Mouse (Mus musculus) liver, embryonic 16.5 days (tissue): Measurements from ENCODE around the gene Nemf. TPM values are rescaled to one million over a fixed set of nuclear protein-coding genes. Genes with fewer than 3 reads are reported as not detected.
A peak's percentile ranks its signal among the peaks of the same experiment; 100 is the strongest.
"Not testable (repeated sequence)": the region's sequence is repeated elsewhere in the genome, so short reads cannot be mapped to it uniquely, and the experiment has no call there.

ENCODE experiments used
- ATAC-seq: fragments of 200-750 bp; cut with Nextera tagmentation; 2 replicates; pipeline ENCODE4 v1.8.0; 2017; ENCODE audit warnings: low read depth, mild to moderate bottlenecking, moderate number of reproducible peaks, moderate library complexity
- H3K27ac ChIP-seq: fragments of 300-500 bp; sonication (generic); 2 replicates; pipeline ENCODE4 v1.5.1; 2014; ENCODE audit warnings: mild to moderate bottlenecking, low read length
- H3K27me3 ChIP-seq: fragments of 300-500 bp; sonication (generic); 2 replicates; pipeline ENCODE4 v1.6.1; 2014; ENCODE audit warnings: low read depth, low read length, mixed read lengths; ENCODE audit not compliant: control insufficient read depth, insufficient read depth
- H3K36me3 ChIP-seq: fragments of 300-500 bp; sonication (generic); 2 replicates; pipeline ENCODE4 v1.6.1; 2014; ENCODE audit warnings: mild to moderate bottlenecking; ENCODE audit not compliant: control insufficient read depth, insufficient read depth
- H3K4me1 ChIP-seq: fragments of 300-500 bp; sonication (generic); 2 replicates; pipeline ENCODE4 v1.6.1; 2014; ENCODE audit warnings: low read depth, low read length, mixed read lengths; ENCODE audit not compliant: control insufficient read depth
- H3K4me2 ChIP-seq: fragments of 300-500 bp; sonication (generic); 2 replicates; pipeline ENCODE4 v1.6.1; 2014; ENCODE audit warnings: low read depth, low read length, mixed read lengths
- H3K4me3 ChIP-seq: fragments of 300-500 bp; sonication (generic); 2 replicates; pipeline ENCODE4 v1.5.1; 2014; ENCODE audit warnings: low read depth, mild to moderate bottlenecking, low read length
- H3K9ac ChIP-seq: fragments of 300-500 bp; sonication (generic); 2 replicates; pipeline ENCODE4 v1.6.1; 2014; ENCODE audit warnings: low read depth, low read length
- H3K9me3 ChIP-seq: fragments of 300-500 bp; sonication (generic); replicated peaks from 2 replicates; pipeline ENCODE4 v1.6.1; 2016; ENCODE audit warnings: low read length; ENCODE audit not compliant: control insufficient read depth
- WGBS: fragments of 180-500 bp; shearing (Covaris S2); extraction: QIAGEN DNeasy Blood & Tissue Kit; methylation state at CpG from one replicate; pipeline ENCODE4 v1.1.7; 2014; ENCODE audit not compliant: insufficient replicate concordance; 5-methylcytosine and 5-hydroxymethylcytosine counted together
- polyA plus RNA-seq: library from polyadenylated mRNA; unstranded; fragments of >200 nt; fragmentation: Nextera tagmentation; extraction: Ambion mirVana; gene quantifications from 2 replicates; pipeline ENCODE4 v1.2.1, GENCODE M21; 2015

The Nemf gene
- polyA plus RNA-seq, 1 experiment from 2014 or later, result 34.2 TPM

DNA sequence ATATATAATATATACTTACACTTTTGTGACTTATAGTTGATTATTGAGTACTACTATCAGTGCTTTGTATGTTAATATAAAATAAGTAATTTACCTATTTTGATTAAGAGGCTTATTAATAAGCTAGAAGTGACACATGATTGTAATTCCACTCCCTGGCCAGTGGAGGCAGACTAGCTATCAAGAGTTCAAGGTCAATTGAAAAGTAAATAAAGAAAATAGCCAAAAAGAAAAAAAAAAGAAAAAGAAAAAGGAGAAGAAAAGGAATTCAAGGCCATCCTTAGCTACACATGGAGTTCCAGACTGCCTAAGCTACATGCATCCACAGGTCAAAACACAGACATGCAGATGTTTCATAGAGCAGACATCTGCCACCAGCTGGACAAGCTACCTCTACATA is 9.5 kb upstream of the Nemf start:
- H3K4me2 ChIP-seq, result no peak overlapping the region
- no peaks in the 10 kb centered on the region for H3K36me3 ChIP-seq
- H3K9ac ChIP-seq, result no peak overlapping the region
- H3K4me1 ChIP-seq, result peaks cover 35% of the 10 kb centered on the region
- no peaks in the 10 kb centered on the region for H3K9me3 ChIP-seq
- H3K27ac ChIP-seq, result no peak overlapping the region; the same call in 1 of the 2 replicates
- no peak overlapping the region for H3K4me3 ChIP-seq
- ATAC-seq, result no peak
- H3K27me3 ChIP-seq, result no peaks in the 10 kb centered on the region

DNA sequence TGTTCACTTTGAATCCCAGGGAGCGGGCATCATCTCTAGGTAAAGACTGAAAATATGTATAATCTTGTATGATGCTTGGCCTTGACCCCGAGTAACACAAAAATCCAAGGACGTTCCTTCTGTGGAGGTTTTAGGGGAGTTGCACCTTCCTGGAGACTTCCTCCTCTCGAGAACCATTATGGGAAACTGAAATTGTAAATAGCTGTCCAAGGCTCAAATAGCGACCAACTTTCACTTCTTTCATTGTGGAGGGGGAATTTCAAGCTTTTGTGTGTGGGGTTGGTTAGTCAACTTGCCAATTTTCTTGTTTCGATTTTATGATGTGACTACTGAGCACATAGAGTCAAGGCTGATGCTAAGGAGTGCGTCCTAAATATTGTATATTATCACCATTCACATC is 8.8 kb upstream of the Nemf start:
- Histone ChIP-seq H3K36me3 (no peaks in the 10 kb centered on the region), H3K9ac (no peak overlapping the region), H3K4me2 (no peak overlapping the region), H3K4me3 (no peak overlapping the region), H3K4me1 (peaks cover 30% of the 10 kb centered on the region), H3K9me3 (no peaks in the 10 kb centered on the region), H3K27ac (no peak overlapping the region), H3K27me3 (no peaks in the 10 kb centered on the region)
- ATAC-seq, result no peak
- WGBS, result 71% methylated on average over 7 of the region's 7 CpGs

DNA sequence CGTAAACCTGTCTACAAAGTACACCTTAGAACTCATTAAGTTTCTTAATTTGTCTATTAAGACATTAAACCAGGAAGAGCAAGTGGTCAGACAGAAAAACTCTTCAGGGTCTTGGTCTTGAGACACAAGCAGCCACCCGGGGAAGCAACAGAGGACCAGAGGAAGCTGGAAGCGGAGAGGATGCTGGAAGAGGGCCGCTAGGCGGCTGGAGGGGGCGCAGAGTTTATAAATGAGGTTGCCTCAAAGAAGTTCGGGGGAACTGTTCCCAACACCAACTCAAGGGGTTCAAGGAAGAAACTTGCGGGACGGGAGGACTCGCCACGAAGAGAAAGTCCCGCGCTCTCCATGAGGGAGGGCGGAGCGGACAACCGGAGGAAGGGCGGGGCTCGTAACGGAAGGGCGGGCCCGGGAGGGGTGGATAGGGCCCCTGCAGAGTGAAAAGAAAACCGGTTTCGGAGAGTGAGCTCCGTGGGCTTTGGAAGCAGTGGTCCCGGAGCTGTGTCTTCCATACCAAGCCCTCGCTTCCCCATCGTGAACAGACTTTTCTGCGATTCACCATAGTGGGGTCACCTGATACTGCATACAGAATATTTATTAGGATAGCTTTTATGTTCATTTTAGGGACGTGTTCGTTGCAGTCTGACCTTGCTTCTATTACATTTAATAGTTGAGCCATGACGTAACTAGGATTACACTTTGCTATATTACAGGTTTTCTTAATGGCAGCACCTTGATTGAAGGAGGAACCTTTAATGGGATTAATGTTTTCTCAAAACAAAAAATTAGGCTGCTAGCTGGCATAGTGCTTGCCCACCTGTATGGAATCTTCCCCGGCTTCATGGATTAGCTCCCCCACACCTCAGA is 7.2 kb upstream of the Nemf start:
- H3K27me3 ChIP-seq, result no peaks in the 10 kb centered on the region
- peak overlapping the region; percentile 75 for H3K4me3 ChIP-seq
- H3K27ac ChIP-seq, result peak overlapping the region; percentile 92
- peak overlapping the region; percentile 94 for H3K4me2 ChIP-seq
- no peaks in the 10 kb centered on the region for H3K36me3 ChIP-seq
- peak; percentile 47 for ATAC-seq
- WGBS, result 4% methylated on average over 32 of the region's 32 CpGs
- peaks cover 26% of the 10 kb centered on the region for H3K4me1 ChIP-seq
- no peaks in the 10 kb centered on the region for H3K9me3 ChIP-seq
- peak overlapping the region; percentile 83 for H3K9ac ChIP-seq

DNA sequence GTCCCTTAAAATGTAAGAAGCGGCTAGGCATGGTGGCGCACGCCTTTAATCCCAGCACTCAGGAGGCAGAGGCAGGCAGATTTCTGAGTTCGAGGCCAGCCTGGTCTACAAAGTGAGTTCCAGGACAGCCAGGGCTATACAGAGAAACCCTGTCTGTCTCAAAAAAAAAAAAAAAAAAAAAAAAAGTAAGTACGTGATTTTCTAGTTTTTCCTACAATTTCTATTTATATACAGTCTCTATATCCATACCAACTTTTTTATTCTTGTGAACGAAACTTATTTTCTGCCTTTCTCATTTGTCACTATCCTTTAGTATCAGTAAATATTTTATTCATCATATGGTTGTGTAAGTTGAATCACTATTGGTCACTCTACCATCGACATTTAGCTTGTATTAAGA is 6.1 kb upstream of the Nemf start:
- not testable (repeated sequence) for H3K9me3 ChIP-seq, H3K4me3 ChIP-seq, ATAC-seq, H3K27ac ChIP-seq, H3K36me3 ChIP-seq, H3K9ac ChIP-seq, H3K27me3 ChIP-seq, H3K4me2 ChIP-seq
- peaks cover 26% of the 10 kb centered on the region for H3K4me1 ChIP-seq
- WGBS, result 89% methylated on average over 7 of the region's 7 CpGs

DNA sequence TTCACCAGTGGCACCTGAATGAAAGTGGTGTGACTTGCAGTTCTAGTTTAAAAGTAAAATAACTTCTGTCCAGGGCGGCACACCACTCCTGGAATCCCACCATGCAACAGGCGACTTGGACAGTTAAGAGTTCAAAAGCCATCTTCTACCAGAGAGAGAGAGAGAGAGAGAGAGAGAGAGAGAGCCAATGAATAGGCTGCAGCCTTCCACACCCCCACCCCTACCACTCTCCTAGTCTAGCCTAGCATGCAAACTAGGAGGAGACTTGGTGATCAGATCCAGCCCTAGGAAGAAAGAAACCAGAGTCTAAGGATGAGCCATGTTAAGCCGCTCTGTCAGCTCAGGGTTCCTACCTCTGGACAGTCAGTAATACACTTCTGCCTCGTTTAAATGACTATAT is 5.4 kb upstream of the Nemf start:
- no peak for ATAC-seq
- 33% methylated on average over 4 of the region's 4 CpGs for WGBS
- Histone ChIP-seq H3K9me3 (no peaks in the 10 kb centered on the region), H3K4me3 (peak overlapping the region; percentile 72), H3K4me2 (peak overlapping the region; percentile 94), H3K4me1 (peaks cover 26% of the 10 kb centered on the region), H3K36me3 (no peaks in the 10 kb centered on the region), H3K27me3 (no peaks in the 10 kb centered on the region), H3K27ac (peak overlapping the region; percentile 96), H3K9ac (peak overlapping the region; percentile 79)

DNA sequence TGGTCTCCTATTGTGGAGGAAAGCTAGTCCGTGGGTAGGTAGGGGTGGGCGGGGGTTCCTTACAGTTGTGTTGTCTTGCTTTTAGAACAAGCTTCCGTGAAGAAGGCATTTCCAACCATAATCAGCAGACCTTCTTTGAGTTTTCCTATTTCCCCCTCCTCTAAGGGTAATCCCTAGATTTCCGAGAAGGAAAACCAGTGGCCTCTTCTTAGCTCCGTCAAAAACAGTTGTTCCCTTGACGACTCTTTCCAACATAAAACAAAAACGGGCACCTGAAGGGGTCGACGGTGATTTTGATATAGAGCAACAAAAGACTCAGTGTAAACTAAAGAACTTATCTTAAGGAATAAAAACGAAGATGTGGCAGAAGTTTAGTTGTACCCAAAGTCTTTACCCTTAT is 5.0 kb upstream of the Nemf start:
- Histone ChIP-seq H3K9ac (peak overlapping the region; percentile 79), H3K4me3 (peak overlapping the region; percentile 72), H3K4me2 (peak overlapping the region; percentile 94), H3K27me3 (no peaks in the 10 kb centered on the region), H3K36me3 (no peaks in the 10 kb centered on the region), H3K27ac (peak overlapping the region; percentile 96), H3K9me3 (no peaks in the 10 kb centered on the region), H3K4me1 (peaks cover 26% of the 10 kb centered on the region)
- ATAC-seq, result no peak
- 3% methylated on average over 10 of the region's 10 CpGs for WGBS

DNA sequence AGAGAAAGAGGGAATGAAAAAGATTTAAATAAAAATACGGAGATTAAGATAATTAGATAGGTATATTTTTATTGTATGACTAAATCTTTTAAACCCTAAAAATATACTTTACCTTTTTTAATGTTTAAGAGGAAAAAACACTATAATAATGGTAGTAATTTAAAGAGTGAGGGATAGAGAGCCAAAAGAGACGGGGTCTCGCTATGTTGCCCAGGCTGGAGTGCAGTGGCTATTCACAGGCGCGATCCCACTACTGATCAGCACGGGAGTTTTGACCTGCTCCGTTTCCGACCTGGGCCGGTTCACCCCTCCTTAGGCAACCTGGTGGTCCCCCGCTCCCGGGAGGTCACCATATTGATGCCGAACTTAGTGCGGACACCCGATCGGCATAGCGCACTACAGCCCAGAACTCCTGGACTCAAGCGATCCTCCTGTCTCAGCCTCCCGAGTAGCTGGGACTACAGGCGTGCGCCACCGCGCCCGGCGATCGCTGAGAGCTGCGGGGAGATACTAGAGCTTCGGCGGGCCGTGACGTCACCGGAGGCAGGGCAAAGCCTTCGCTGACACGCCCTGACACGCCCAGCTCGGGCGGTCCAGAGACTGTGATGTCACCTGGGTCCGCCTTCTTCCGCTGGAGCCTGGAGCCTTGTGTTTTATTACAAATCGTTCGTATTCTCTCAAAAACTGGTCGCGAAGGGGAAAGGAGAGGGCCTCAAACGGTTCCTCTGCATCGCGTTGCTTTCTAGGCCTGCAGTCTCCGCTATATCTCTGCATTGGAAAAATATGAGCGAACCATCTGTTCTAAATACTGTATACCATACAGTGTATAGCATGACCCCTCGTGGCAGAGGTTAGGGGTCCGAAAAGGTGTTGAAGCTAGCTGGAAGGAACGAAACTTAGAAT is 4.3 kb upstream of the Nemf start:
- H3K36me3 ChIP-seq, H3K9me3 ChIP-seq, H3K27me3 ChIP-seq: not testable (repeated sequence)
- Histone ChIP-seq H3K4me3 (peak overlapping the region; percentile 72), H3K4me2 (peak overlapping the region; percentile 94), H3K4me1 (peaks cover 22% of the 10 kb centered on the region), H3K27ac (peak overlapping the region; percentile 96), H3K9ac (peak overlapping the region; percentile 79)
- WGBS, result under 1% methylated on average over 40 of the region's 50 CpGs
- peak; percentile 88 for ATAC-seq

DNA sequence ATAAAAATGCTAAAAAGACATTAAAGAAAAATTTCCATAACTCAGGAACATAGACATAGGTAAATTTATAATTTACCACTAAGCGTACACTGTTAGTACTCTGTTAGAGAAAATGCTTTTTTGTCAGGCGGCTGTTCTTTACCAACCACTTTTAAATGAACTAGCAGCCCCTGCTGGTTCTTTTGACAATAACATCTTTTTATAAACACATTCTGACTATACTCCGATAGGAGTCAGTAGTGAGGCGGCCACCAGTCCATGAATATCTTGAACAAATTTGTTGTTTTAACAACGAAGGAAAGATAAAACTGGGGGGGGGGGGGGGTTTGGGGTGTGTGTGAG is 3.7 kb upstream of the Nemf start:
- H3K4me2 ChIP-seq, result no peak overlapping the region; the same call in 1 of the 2 replicates
- H3K4me3 ChIP-seq, result no peak overlapping the region
- WGBS, result 10% methylated on average over 5 of the region's 5 CpGs
- H3K4me1 ChIP-seq, result peaks cover 23% of the 10 kb centered on the region
- peak; percentile 7; the same call in 1 of the 2 replicates for ATAC-seq
- peak overlapping the region; percentile 66; the same call in 1 of the 2 replicates for H3K27ac ChIP-seq
- H3K27me3 ChIP-seq, result no peaks in the 10 kb centered on the region
- H3K9ac ChIP-seq, result no peak overlapping the region
- H3K36me3 ChIP-seq, result no peaks in the 10 kb centered on the region
- H3K9me3 ChIP-seq, result no peaks in the 10 kb centered on the region

DNA sequence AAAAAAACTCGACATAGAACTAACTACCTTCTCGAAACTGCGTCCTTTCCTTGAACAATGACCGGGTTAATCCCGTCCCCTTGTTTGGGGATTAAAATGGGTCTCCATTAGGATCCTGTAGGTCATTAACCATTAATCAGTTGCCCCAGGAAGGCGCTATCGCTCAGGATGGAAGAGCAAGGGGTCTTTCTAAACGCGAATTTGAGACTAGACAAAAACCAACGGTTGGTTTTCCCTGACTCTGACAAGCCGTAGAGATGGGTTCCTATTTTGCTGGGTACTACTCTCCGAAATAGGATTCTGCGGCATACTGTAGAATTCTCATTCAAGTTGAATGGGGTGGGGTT is 308 bp upstream of the Nemf start:
- Histone ChIP-seq H3K4me3 (peak overlapping the region; percentile 91), H3K27me3 (no peaks in the 10 kb centered on the region), H3K4me1 (peaks cover 5% of the 10 kb centered on the region), H3K9me3 (no peaks in the 10 kb centered on the region), H3K9ac (peak overlapping the region; percentile 96), H3K27ac (peak overlapping the region; percentile 91), H3K4me2 (peak overlapping the region; percentile 81), H3K36me3 (peaks cover 7% of the 10 kb centered on the region)
- ATAC-seq, result no peak
- 5% methylated on average over 13 of the region's 13 CpGs for WGBS
